Mouse (Mus musculus): ENCODE data around the gene Arl6ip4. TPM values are rescaled to one million over a fixed set of nuclear protein-coding genes. Genes with fewer than 3 reads are reported as not detected.

The Arl6ip4 gene
- total RNA-seq, 2 experiments from 2014 or later, result 77.2 to 80.9 TPM

GRCm38 (mm10) chr5:124149028-124149427 lies 33.1 kb downstream of the Arl6ip4 start:
- no peak for DNase-seq (ENCODE audit: low spot score in 2 of 2)

DNA sequence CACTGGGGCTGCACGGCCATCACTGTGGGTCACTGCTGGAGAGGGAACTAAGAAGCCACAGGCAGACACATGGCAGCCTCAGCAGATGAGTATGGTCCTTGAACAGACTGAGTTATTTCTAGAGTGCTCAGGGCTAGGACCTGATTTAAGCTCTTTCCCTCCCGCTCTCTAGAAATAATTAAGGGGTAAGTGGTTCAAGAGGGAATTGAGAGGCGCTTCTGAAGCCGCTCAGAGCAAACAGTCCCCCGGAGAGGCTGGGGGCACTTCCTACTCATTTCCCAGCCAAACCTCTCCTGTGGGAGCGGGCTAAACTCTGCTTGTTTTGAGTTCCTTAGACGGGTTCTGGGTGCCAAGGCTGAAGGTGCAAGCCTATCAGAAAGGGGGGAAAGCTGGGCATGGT lies 35.0 kb downstream of the Arl6ip4 start:
- DNase-seq (ENCODE audit: low spot score in 2 of 2), result no peak

GRCm38 (mm10) chr5:124152734-124153133 lies 36.8 kb downstream of the Arl6ip4 start:
- DNase-seq (ENCODE audit: low spot score in 2 of 2), result no peak

GRCm38 (mm10) chr5:124155943-124156342 lies 40.1 kb downstream of the Arl6ip4 start:
- no peak for DNase-seq (ENCODE audit: low spot score in 2 of 2)

DNA sequence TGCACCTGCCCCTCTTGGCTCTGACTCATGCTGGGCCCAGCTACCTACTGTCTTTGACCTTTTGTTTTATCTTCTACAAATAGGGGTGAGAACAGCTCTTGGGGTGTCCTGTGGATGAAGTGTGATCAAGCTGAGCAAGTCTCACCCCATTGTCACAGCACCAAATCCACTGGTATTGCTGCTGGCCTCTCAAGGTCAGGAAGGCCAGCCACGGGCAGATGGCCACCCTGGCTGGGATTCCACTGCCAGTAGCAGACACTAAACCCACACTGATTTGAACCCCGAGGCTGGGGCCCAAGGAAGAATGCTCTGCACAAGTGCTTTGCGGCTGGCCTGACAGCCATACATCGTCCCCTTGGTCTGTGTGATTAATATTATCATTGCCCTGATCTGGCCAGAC lies 42.4 kb downstream of the Arl6ip4 start:
- DNase-seq (ENCODE audit: low spot score in 2 of 2), result no peak

DNA sequence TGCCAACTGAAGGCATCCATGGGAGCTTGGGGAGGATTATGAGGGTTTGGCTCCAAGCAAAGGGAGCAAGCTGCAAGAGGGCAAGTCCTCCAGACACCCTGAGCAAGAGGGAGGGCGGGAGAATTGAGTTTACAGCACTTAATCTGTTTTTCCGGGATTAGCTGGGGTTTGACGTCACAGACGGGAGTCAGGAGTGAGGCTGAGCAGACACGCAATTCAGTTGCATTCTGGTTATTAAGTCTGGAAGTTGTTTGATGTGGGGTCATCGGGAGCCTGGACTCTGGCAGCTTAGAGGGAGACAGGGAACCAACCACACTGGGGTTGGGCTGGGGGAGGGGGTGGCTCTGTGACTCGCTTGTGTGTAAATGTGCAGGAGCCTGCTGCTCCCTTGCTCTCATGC lies 43.6 kb downstream of the Arl6ip4 start:
- no peak for DNase-seq (ENCODE audit: low spot score in 2 of 2)

DNA sequence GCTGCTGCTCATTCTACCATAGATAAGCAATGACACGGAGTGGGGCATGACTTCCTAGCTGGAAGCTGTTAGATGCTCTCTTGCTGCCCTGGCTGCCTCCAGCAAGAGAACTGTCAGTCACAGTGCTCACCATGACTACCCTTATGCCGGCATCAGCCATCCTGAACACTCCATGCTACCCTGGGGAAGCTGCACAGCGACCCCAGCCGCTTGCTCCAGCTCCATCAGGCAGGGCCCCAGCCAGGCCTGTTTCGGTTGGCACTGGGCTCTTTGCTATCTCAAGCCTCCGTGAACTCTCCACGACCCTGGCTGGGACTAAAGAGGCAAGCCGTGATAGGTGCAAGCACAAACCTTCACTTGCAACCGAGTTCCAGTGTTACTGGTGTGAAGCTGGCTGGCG lies 45.9 kb downstream of the Arl6ip4 start:
- DNase-seq (ENCODE audit: low spot score in 2 of 2), result no peak

- no peak for DNase-seq (ENCODE audit: low spot score in 2 of 2)
These were observed 46.7 kb downstream of the Arl6ip4 start for GRCm38 (mm10) chr5:124162577-124162976.

DNA sequence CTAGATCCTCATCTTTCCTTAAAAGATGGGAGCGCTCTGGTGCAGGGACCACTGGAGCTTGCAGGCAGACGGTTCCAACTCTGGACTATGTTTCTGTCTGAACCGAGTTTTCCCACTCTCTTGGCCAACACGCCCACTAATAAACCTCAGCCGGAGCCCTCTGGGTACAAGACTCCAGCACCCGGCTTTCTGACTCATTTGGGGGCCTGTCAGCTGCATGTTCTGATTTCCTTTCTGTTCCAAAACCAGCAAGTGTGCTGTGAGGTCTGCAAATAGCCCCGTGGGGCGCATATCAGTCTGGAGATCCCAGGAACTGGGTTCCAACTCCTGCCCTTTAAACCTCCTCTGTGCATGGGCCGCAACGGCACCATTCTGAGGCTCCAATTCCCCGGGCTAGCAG lies 47.6 kb downstream of the Arl6ip4 start:
- DNase-seq (ENCODE audit: low spot score in 2 of 2), result no peak

DNA sequence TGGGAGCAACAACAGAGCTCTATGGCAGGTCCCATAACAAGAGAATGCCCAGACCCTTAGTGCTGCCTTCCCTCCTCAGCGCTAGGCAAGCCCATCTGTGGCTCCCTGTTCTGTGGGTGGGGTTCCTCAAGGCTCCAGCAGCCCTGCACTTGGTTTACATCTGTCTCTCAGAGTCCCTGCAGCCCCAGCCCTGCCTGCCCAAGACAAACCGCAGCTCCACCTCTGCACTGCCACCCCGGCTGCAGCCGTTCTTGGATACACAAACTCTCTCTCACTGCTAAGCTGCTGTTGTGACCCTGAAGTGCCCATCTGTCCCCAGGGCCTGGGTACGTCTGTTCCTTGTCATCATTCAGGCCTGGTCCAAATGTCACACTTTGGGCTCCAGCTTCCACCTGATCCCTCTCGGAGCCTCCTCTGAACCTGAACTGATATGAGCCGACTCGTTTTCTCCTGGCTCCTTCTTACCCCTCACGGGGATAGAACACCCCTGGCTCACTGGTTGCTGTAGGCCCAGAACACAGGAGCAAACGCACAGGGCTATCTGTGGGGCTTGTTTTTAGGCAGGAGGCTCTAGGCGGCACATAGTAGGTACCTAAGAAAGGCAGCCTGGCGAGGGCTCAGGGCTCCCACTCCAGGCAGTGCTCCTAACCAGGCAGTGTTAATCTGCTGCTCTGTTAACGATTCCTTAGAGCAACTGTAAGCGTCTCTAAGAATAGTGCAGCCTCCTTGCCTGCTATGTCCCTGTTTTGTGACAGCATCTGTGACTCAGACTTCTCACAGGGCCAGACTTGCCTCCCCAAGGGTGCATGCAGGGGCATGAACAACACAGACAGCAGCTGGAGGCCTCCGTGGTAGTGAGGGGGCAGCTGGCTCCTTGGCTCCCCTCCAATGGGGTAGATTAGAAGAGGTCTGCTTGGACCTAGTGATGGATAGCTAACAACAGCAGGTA lies 50.0 kb downstream of the Arl6ip4 start:
- no peak for DNase-seq (ENCODE audit: low spot score in 2 of 2)

GRCm38 (mm10) chr5:124166741-124167140 lies 50.9 kb downstream of the Arl6ip4 start:
- DNase-seq (ENCODE audit: low spot score in 2 of 2), result no peak

GRCm38 (mm10) chr5:124167621-124168020 lies 51.7 kb downstream of the Arl6ip4 start:
- no peak for DNase-seq (ENCODE audit: low spot score in 2 of 2)

Other genes starting within 250 kb of the Arl6ip4 start
- gene Hcar1, start 236.1 kb upstream of the Arl6ip4 start, total RNA-seq (2021), result 1 to 10 TPM; 7.2 to 9.6 TPM
- gene Denr, start 208.9 kb upstream of the Arl6ip4 start, total RNA-seq (2021), result 10 to 100 TPM; 77.3 to 80.0 TPM
- gene Gm43518, start 188.7 kb upstream of the Arl6ip4 start, total RNA-seq (2021), result 1 to 10 TPM; 1.7 to 2.2 TPM
- 1 to 10 TPM; 5.4 to 8.0 TPM for gene Ccdc62, start 185.4 kb upstream of the Arl6ip4 start, total RNA-seq (2021)
- gene Hip1r, start 142.5 kb upstream of the Arl6ip4 start, total RNA-seq (2021), result 10 to 100 TPM; 16.3 to 23.6 TPM
- 10 to 100 TPM; 61.4 to 64.1 TPM for gene Vps37b, start 83.8 kb upstream of the Arl6ip4 start, total RNA-seq (2021)
- 1 to 10 TPM; 5.8 to 7.2 TPM for gene Abcb9, start 20.3 kb upstream of the Arl6ip4 start, total RNA-seq (2021)
- 10 to 100 TPM; 36.7 to 36.9 TPM for gene Ogfod2, start 3.8 kb upstream of the Arl6ip4 start, total RNA-seq (2021)
- 10 to 100 TPM; 51.2 to 56.3 TPM for gene Pitpnm2, start 133.7 kb downstream of the Arl6ip4 start, total RNA-seq (2021)
- 10 to 100 TPM; 10.4 to 11.7 TPM for gene Mphosph9, start 211.9 kb downstream of the Arl6ip4 start, total RNA-seq (2021)
- 10 to 100 TPM; 12.0 to 12.6 TPM for gene 2810006K23Rik, start 212.0 kb downstream of the Arl6ip4 start, total RNA-seq (2021)
- 100 to 1,000 TPM; 191 to 204 TPM for gene Cdk2ap1, start 247.0 kb downstream of the Arl6ip4 start, total RNA-seq (2021)